Comparison of ENCODE assay signal across 19 mouse cellular contexts in the genomic region with DNA sequence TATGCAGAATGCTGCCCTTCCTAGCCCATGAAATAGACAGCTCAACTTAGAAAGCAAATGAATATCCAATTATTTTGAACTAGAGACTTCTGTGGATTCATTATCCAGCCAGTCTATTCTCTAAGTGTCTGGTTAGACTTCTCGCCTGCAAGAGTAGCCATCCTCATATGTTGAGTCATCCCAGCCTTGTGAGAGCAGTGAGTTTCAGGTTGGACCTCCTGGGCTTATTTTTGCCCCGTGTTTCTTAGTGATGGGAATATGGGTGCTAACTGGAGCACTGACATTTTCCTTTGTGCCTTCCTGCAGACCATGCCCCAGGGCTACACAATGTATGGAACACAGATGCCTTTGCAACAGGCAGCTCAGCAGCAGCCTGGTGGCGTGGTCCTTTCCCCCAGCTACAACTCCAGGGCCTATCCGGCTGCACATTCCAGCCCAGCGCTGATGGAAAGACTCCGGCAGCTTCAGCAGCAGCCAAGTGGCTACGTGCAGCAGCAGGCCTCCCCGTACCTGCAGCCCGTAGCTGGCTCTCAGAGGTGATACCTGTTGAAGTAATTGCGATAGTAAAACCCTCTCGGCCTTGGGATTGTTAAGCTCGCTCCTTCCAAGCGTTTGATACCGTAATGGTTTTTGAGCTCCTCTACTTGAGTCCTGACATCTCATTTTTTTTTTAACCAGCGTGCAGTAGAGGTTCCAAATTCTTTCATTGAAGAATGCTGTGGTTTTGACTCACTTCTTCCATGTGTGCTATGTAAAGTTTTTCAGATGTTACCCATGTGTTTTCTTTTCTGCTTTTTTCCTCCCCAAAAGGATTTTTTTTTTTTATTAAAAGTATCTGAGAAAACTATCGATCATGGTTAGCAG. TPM values are rescaled to one million over a fixed set of nuclear protein-coding genes. Genes with fewer than 3 reads are reported as not detected.
A peak's percentile ranks its signal among the peaks of the same experiment; 100 is the strongest.
DNase-seq lines count a peak whose midpoint lies in the region; ATAC-seq and TF ChIP-seq lines count a peak whose summit lies in the region.
"Had no signal": no experiment of that assay in that cellular context is flagged by ENCODE, and none has a peak within 500 bp of the region (broad histone marks: within the 10 kb centered on the region; RNA-seq: fewer than 3 reads in every experiment).

No protein-coding gene starts in this region.

- H3K4me3 ChIP-seq in limb, embryonic 11.5 days (ENCODE audit: low read depth, low read length) = no peak overlapping the region
- no peak overlapping the region for H3K4me3 ChIP-seq in limb, embryonic 10.5 days
- H3K4me3 ChIP-seq in limb, embryonic 12.5 days (replicated peaks) = no peak overlapping the region
- no peak overlapping the region for H3K4me3 ChIP-seq in midbrain, embryonic 13.5 days (replicated peaks)
- H3K4me3 ChIP-seq in thymus, adult 2 months (ENCODE audit: control insufficient read depth, insufficient read depth, low read length) = no peak overlapping the region
- H3K4me3 ChIP-seq: hindbrain, embryonic 10.5 days; liver, embryonic 12.5 days; midbrain, embryonic 10.5 days had no signal

- H3K4me1 ChIP-seq in limb, embryonic 11.5 days (ENCODE audit: control insufficient read depth, insufficient read depth, low read length) = no peaks in the 10 kb centered on the region
- H3K4me1 ChIP-seq in limb, embryonic 10.5 days = no peaks in the 10 kb centered on the region
- 0 out of 2 replicates have a peak, but pooled peaks cover 6% of the 10 kb centered on the region for H3K4me1 ChIP-seq in limb, embryonic 12.5 days (replicated peaks)
- H3K4me1 ChIP-seq in midbrain, embryonic 13.5 days (replicated peaks) = no peaks in the 10 kb centered on the region
- H3K4me1 ChIP-seq in thymus, adult 2 months (replicated peaks; ENCODE audit: control insufficient read depth, insufficient read depth, low read length) = no peaks in the 10 kb centered on the region; the same call in 1 of the 2 replicates
- H3K4me1 ChIP-seq: hindbrain, embryonic 10.5 days; liver, embryonic 12.5 days; midbrain, embryonic 10.5 days had no signal

- H3K9me3 ChIP-seq in limb, embryonic 11.5 days (ENCODE audit: control insufficient read depth, low read length) = no peaks in the 10 kb centered on the region
- H3K9me3 ChIP-seq in limb, embryonic 10.5 days (replicated peaks) = no peaks in the 10 kb centered on the region
- H3K9me3 ChIP-seq in limb, embryonic 12.5 days = no peaks in the 10 kb centered on the region
- no peaks in the 10 kb centered on the region for H3K9me3 ChIP-seq in midbrain, embryonic 13.5 days
- H3K9me3 ChIP-seq: hindbrain, embryonic 10.5 days; liver, embryonic 12.5 days; midbrain, embryonic 10.5 days had no signal

- no peaks in the 10 kb centered on the region for H3K36me3 ChIP-seq in limb, embryonic 11.5 days (ENCODE audit: control insufficient read depth, insufficient read depth, low read length)
- H3K36me3 ChIP-seq in limb, embryonic 10.5 days = no peaks in the 10 kb centered on the region
- no peaks in the 10 kb centered on the region for H3K36me3 ChIP-seq in limb, embryonic 12.5 days
- H3K36me3 ChIP-seq in midbrain, embryonic 13.5 days = no peaks in the 10 kb centered on the region
- H3K36me3 ChIP-seq in thymus, adult 2 months (ENCODE audit: control insufficient read depth, insufficient read depth, low read length) = no peaks in the 10 kb centered on the region
- H3K36me3 ChIP-seq: liver, embryonic 12.5 days had no signal

- POLR2A ChIA-PET in Patski (lab: Charles Lee) = interaction anchor here (0.7 kb wide), 2 partner anchors 16 to 1060 kb away, joined by 3 read pairs; no protein-coding TSS in a partner anchor

- H3K27ac ChIP-seq in limb, embryonic 11.5 days (replicated peaks; ENCODE audit: low read depth, low read length) = no peak overlapping the region
- H3K27ac ChIP-seq in limb, embryonic 10.5 days = no peak overlapping the region
- H3K27ac ChIP-seq in limb, embryonic 12.5 days = peak overlapping the region; percentile 59
- H3K27ac ChIP-seq in midbrain, embryonic 13.5 days = no peak overlapping the region
- H3K27ac ChIP-seq in thymus, adult 2 months (ENCODE audit: control insufficient read depth, insufficient read depth, low read length) = no peak overlapping the region
- H3K27ac ChIP-seq: hindbrain, embryonic 10.5 days; liver, embryonic 12.5 days; midbrain, embryonic 10.5 days had no signal

- WGBS in limb, embryonic 11.5 days = 79% methylated on average over 16 of the region's 16 CpGs
- WGBS in limb, embryonic 10.5 days = 86% methylated on average over 16 of the region's 16 CpGs
- 74% methylated on average over 16 of the region's 16 CpGs for WGBS in limb, embryonic 12.5 days
- 96% methylated on average over 16 of the region's 16 CpGs for WGBS in midbrain, embryonic 13.5 days
- WGBS in thymus, adult 2 months = 95% methylated on average over 16 of the region's 16 CpGs

- CTCF ChIA-PET in Patski (lab: Charles Lee) = interaction anchor here (1.0 to 1.4 kb wide), 8 partner anchors 9 to 183 kb away, joined by 3 to 5 read pairs (median 3); no protein-coding TSS in a partner anchor

- no peak overlapping the region for H3K4me2 ChIP-seq in limb, embryonic 11.5 days (ENCODE audit: low read depth, severe bottlenecking)
- H3K4me2 ChIP-seq in limb, embryonic 12.5 days = no peak overlapping the region
- no peak overlapping the region for H3K4me2 ChIP-seq in midbrain, embryonic 13.5 days (replicated peaks)
- H3K4me2 ChIP-seq: liver, embryonic 12.5 days; lung, embryonic 14.5 days had no signal

- DNase-seq in limb, embryonic 11.5 days (ENCODE audit: low spot score) = peak; percentile 23
- no peak for DNase-seq in limb, embryonic 10.5 days (ENCODE audit: low spot score)
- no peak for DNase-seq in Patski (ENCODE audit: low read depth, low spot score)
- no peak for DNase-seq in thymus, adult 2 months
- no peak for DNase-seq in ovary, postnatal 14 days (ENCODE audit: low spot score)
- DNase-seq: adrenal gland, adult 8-10 months; cerebellum, adult 9-10 months; gastrocnemius, postnatal 36 days; kidney, adult 11 months; lung, embryonic 14.5 days; lung, postnatal 36 days; right cerebral cortex, postnatal 4 days; thymus, postnatal 14 days had no signal

- no peak for TF ChIP-seq CTCF in Patski (IDR thresholded peaks at IDR 0.05)
- no peak for TF ChIP-seq CTCF in thymus, adult 2 months (IDR thresholded peaks at IDR 0.05; ENCODE audit: borderline replicate concordance, control insufficient read depth, extremely low read depth, insufficient read depth, low read length, poor library complexity)

- ATAC-seq in limb, embryonic 11.5 days (ENCODE audit: insufficient number of reproducible peaks, low FRiP score, low TSS enrichment, low read depth) = no peak
- peak; percentile 94 for ATAC-seq in Patski
- ATAC-seq in limb, embryonic 12.5 days (ENCODE audit: insufficient number of reproducible peaks, insufficient read depth, low FRiP score, low TSS enrichment, low read depth) = peak; percentile 15; the same call in 1 of the 2 replicates
- ATAC-seq in midbrain, embryonic 13.5 days = no peak
- ATAC-seq: forebrain, embryonic 14.5 days; liver, embryonic 12.5 days had no signal

- H3K9ac ChIP-seq in limb, embryonic 11.5 days (ENCODE audit: low read length) = no peak overlapping the region
- no peak overlapping the region for H3K9ac ChIP-seq in limb, embryonic 12.5 days (replicated peaks)
- H3K9ac ChIP-seq in midbrain, embryonic 13.5 days (replicated peaks) = no peak overlapping the region
- H3K9ac ChIP-seq: liver, embryonic 12.5 days; lung, embryonic 14.5 days had no signal

- no peaks in the 10 kb centered on the region for H3K27me3 ChIP-seq in limb, embryonic 11.5 days (ENCODE audit: control insufficient read depth, insufficient read depth, low read length)
- H3K27me3 ChIP-seq in limb, embryonic 10.5 days (ENCODE audit: low read depth, poor library complexity, severe bottlenecking) = no peaks in the 10 kb centered on the region
- H3K27me3 ChIP-seq in Patski = no peaks in the 10 kb centered on the region
- H3K27me3 ChIP-seq in limb, embryonic 12.5 days = no peaks in the 10 kb centered on the region
- no peaks in the 10 kb centered on the region for H3K27me3 ChIP-seq in midbrain, embryonic 13.5 days
- no peaks in the 10 kb centered on the region for H3K27me3 ChIP-seq in thymus, adult 2 months (ENCODE audit: control insufficient read depth, insufficient read depth, low read length)
- H3K27me3 ChIP-seq: liver, embryonic 12.5 days had no signal

- no peak for TF ChIP-seq POLR2A in thymus, adult 2 months (IDR thresholded peaks at IDR 0.05; ENCODE audit: control insufficient read depth, extremely low read depth, insufficient read depth, low read length, poor library complexity)

- in situ Hi-C loops in Patski (cut with MboI; ENCODE audit: low pct_unique_long_range_greater_than_20kb) = loop anchor here (25.0 kb wide), 1 partner anchor 1216 kb away; no protein-coding TSS in a partner anchor

RNA-seq across cellular contexts. Expression of gene P2ry12, which starts 33.3 kb away (rescaled TPM):
- 0.60 and 0.93 TPM in 2 replicates for polyA plus RNA-seq in limb, embryonic 11.5 days (2014; fragmentation: Nextera tagmentation; extraction: Ambion mirVana)
- polyA plus RNA-seq in limb, embryonic 10.5 days (2016; fragmentation: Nextera tagmentation; extraction: Ambion mirVana) = 0.06 and 0.40 TPM in 2 replicates
- not detected for polyA plus RNA-seq in Patski (2021)
- polyA plus RNA-seq in limb, embryonic 12.5 days (2016; fragmentation: Nextera tagmentation; extraction: Ambion mirVana) = 1.2 and 1.7 TPM in 2 replicates
- 5.9 and 6.4 TPM in 2 replicates for polyA plus RNA-seq in midbrain, embryonic 13.5 days (2015; fragmentation: Nextera tagmentation; extraction: Ambion mirVana)
- polyA plus RNA-seq in thymus, adult 2 months (2012; rRNA removed) = 13.6 and 15.7 TPM in 2 replicates

RNA-seq across cellular contexts. Expression of gene Igsf10, which starts 48.3 kb away (rescaled TPM):
- polyA plus RNA-seq in limb, embryonic 11.5 days (2014; fragmentation: Nextera tagmentation; extraction: Ambion mirVana) = 4.6 and 4.7 TPM in 2 replicates
- 2.9 and 4.2 TPM in 2 replicates for polyA plus RNA-seq in limb, embryonic 10.5 days (2016; fragmentation: Nextera tagmentation; extraction: Ambion mirVana)
- 2.6 TPM for polyA plus RNA-seq in Patski (2021)
- 8.2 and 11.5 TPM in 2 replicates for polyA plus RNA-seq in limb, embryonic 12.5 days (2016; fragmentation: Nextera tagmentation; extraction: Ambion mirVana)
- polyA plus RNA-seq in midbrain, embryonic 13.5 days (2015; fragmentation: Nextera tagmentation; extraction: Ambion mirVana) = 2.1 and 2.5 TPM in 2 replicates
- polyA plus RNA-seq in thymus, adult 2 months (2012; rRNA removed) = 0.50 and 0.51 TPM in 2 replicates

Comparison
In these comparisons a context has a peak if more than half of its experiments do, and no peak if none do; other contexts are left out.
1. ATAC-seq: peak in Patski (single experiment) and limb, embryonic 12.5 days (single experiment); none in limb, embryonic 11.5 days (single experiment) and midbrain, embryonic 13.5 days (single experiment).